8 mouse cellular contexts compared by ENCODE assay signal in genomic region chr5:123133784-123134143, GRCm38 (mm10). TPM values are rescaled to one million over a fixed set of nuclear protein-coding genes. Genes with fewer than 3 reads are reported as not detected.
DNase-seq lines count a peak whose midpoint lies in the region; ATAC-seq lines count a peak whose summit lies in the region.

No protein-coding gene starts in this region.

- DNase-seq in gastrocnemius, postnatal 10 days, result peak; percentile 52
- DNase-seq in gastrocnemius, postnatal 36 days, result no peak
- peak; percentile 72 for DNase-seq in CD4-positive helper T cell, adult 2 months (ENCODE audit: low read depth, low spot score)
- no peak for DNase-seq in forebrain, embryonic 11.5 days (ENCODE audit: low spot score)
- DNase-seq in natural killer cell, adult 2 months (ENCODE audit: low spot score in 2 of 2), result no peak
- no peak for DNase-seq in thymus, postnatal 14 days
- DNase-seq in urinary bladder, adult 18-20 months (ENCODE audit: low spot score in 2 of 2), result no peak

- no peaks in the 10 kb centered on the region for H3K36me3 ChIP-seq in forebrain, embryonic 11.5 days (ENCODE audit: control insufficient read depth, insufficient read depth, low read length)
- H3K36me3 ChIP-seq in liver, embryonic 15.5 days (replicated peaks), result peaks cover 26% of the 10 kb centered on the region

- intact Hi-C loops in gastrocnemius, postnatal 36 days (cut with DNase I), result loop anchor here (2.0 to 5.0 kb wide), 4 partner anchors 15 to 66 kb away; partner anchors contain the start of gene Tmem120b

- ATAC-seq in forebrain, embryonic 11.5 days (replicated peaks; ENCODE audit: low FRiP score), result no peak
- ATAC-seq in liver, embryonic 15.5 days (ENCODE audit: insufficient read depth), result no peak

- H3K4me1 ChIP-seq in forebrain, embryonic 11.5 days (replicated peaks; ENCODE audit: control insufficient read depth, insufficient read depth, low read length), result peaks cover 57% of the 10 kb centered on the region
- peaks cover 89% of the 10 kb centered on the region for H3K4me1 ChIP-seq in liver, embryonic 15.5 days (replicated peaks)

- no peaks in the 10 kb centered on the region for H3K9me3 ChIP-seq in forebrain, embryonic 11.5 days (ENCODE audit: control insufficient read depth, low read length)
- H3K9me3 ChIP-seq in liver, embryonic 15.5 days (replicated peaks), result no peaks in the 10 kb centered on the region

- no peaks in the 10 kb centered on the region for H3K27me3 ChIP-seq in forebrain, embryonic 11.5 days (ENCODE audit: control insufficient read depth, insufficient read depth, low read length)
- H3K27me3 ChIP-seq in liver, embryonic 15.5 days, result peaks cover 18% of the 10 kb centered on the region

- peak overlapping the region; percentile 39 for H3K27ac ChIP-seq in forebrain, embryonic 11.5 days (ENCODE audit: low read depth, low read length)
- H3K27ac ChIP-seq in liver, embryonic 15.5 days (replicated peaks), result peak overlapping the region; percentile 99

- no peak overlapping the region for H3K4me3 ChIP-seq in forebrain, embryonic 11.5 days (ENCODE audit: low read depth, low read length)
- H3K4me3 ChIP-seq in liver, embryonic 15.5 days (replicated peaks), result no peak overlapping the region

- H3K4me2 ChIP-seq in forebrain, embryonic 11.5 days (ENCODE audit: low read depth, low read length, severe bottlenecking), result peak overlapping the region; percentile 38; the same call in 1 of the 2 replicates
- peak overlapping the region; percentile 99; the same call in 1 of the 2 replicates for H3K4me2 ChIP-seq in liver, embryonic 15.5 days

- WGBS in forebrain, embryonic 11.5 days, result 21% methylated on average over 7 of the region's 7 CpGs
- WGBS in liver, embryonic 15.5 days (ENCODE audit: insufficient replicate concordance), result 54% methylated on average over 7 of the region's 7 CpGs

- no peak overlapping the region for H3K9ac ChIP-seq in forebrain, embryonic 11.5 days (ENCODE audit: low read length)
- H3K9ac ChIP-seq in liver, embryonic 15.5 days, result 0 out of 2 replicates have a peak overlapping the region, but pooled peaks have one; percentile 64

RNA-seq across cellular contexts. Expression of gene Rhof, which starts 1.3 kb away (rescaled TPM):
- 1 to 10 TPM in 1 of 2 experiments, under 1 TPM in 1; 0.68 to 1.4 TPM for total RNA-seq in gastrocnemius, postnatal 10 days (2021)
- under 1 TPM; 0.15 to 0.38 TPM for total RNA-seq in gastrocnemius, postnatal 36 days (2021)
- 1.2 and 1.9 TPM in 2 replicates for polyA plus RNA-seq in forebrain, embryonic 11.5 days (2014; fragmentation: Nextera tagmentation; extraction: Ambion mirVana)
- 1.7 and 2.1 TPM in 2 replicates for polyA plus RNA-seq in liver, embryonic 15.5 days (2015; fragmentation: Nextera tagmentation; extraction: Ambion mirVana)

RNA-seq across cellular contexts. Expression of gene Setd1b, which starts 8.2 kb away (rescaled TPM):
- total RNA-seq in gastrocnemius, postnatal 10 days (2021), result 10 to 100 TPM; 11.0 to 17.1 TPM
- total RNA-seq in gastrocnemius, postnatal 36 days (2021), result 10 to 100 TPM in 1 of 2 experiments, 1 to 10 TPM in 1; 7.7 to 13.0 TPM
- 13.9 and 15.0 TPM in 2 replicates for polyA plus RNA-seq in forebrain, embryonic 11.5 days (2014; fragmentation: Nextera tagmentation; extraction: Ambion mirVana)
- polyA plus RNA-seq in liver, embryonic 15.5 days (2015; fragmentation: Nextera tagmentation; extraction: Ambion mirVana), result 3.9 and 4.2 TPM in 2 replicates

RNA-seq across cellular contexts. Expression of gene Psmd9, which starts 35.4 kb away (rescaled TPM):
- total RNA-seq in gastrocnemius, postnatal 10 days (2021), result 10 to 100 TPM; 19.6 to 20.0 TPM
- 10 to 100 TPM; 13.0 to 15.7 TPM for total RNA-seq in gastrocnemius, postnatal 36 days (2021)
- polyA plus RNA-seq in forebrain, embryonic 11.5 days (2014; fragmentation: Nextera tagmentation; extraction: Ambion mirVana), result 68.5 and 77.8 TPM in 2 replicates
- polyA plus RNA-seq in liver, embryonic 15.5 days (2015; fragmentation: Nextera tagmentation; extraction: Ambion mirVana), result 70.1 and 77.2 TPM in 2 replicates

RNA-seq across cellular contexts. Expression of gene Hpd, which starts 48.8 kb away (rescaled TPM):
- under 1 TPM in 1 of 2 experiments, not detected in 1; 0.61 TPM for total RNA-seq in gastrocnemius, postnatal 10 days (2021)
- under 1 TPM in 1 of 2 experiments, not detected in 1; 0.79 TPM for total RNA-seq in gastrocnemius, postnatal 36 days (2021)
- not detected in 2 replicates for polyA plus RNA-seq in forebrain, embryonic 11.5 days (2014; fragmentation: Nextera tagmentation; extraction: Ambion mirVana)
- 61.7 and 87.5 TPM in 2 replicates for polyA plus RNA-seq in liver, embryonic 15.5 days (2015; fragmentation: Nextera tagmentation; extraction: Ambion mirVana)

Comparison
In these comparisons a context has a peak if more than half of its experiments do, and no peak if none do; other contexts are left out.
1. DNase-seq: peak in gastrocnemius, postnatal 10 days (single experiment) and CD4-positive helper T cell, adult 2 months (single experiment); none in gastrocnemius, postnatal 36 days (0 of 2), forebrain, embryonic 11.5 days (single experiment), natural killer cell, adult 2 months (0 of 2), thymus, postnatal 14 days (single experiment) and urinary bladder, adult 18-20 months (0 of 2).